Mouse (Mus musculus) ovary, postnatal 14 days (tissue): ENCODE results near the gene Gatb.

Experiments used
- DNase-seq: peaks from one replicate; pipeline ENCODE4 v3.0.0; 2022; ENCODE audit warnings: low spot score

Gatb gene

DNA sequence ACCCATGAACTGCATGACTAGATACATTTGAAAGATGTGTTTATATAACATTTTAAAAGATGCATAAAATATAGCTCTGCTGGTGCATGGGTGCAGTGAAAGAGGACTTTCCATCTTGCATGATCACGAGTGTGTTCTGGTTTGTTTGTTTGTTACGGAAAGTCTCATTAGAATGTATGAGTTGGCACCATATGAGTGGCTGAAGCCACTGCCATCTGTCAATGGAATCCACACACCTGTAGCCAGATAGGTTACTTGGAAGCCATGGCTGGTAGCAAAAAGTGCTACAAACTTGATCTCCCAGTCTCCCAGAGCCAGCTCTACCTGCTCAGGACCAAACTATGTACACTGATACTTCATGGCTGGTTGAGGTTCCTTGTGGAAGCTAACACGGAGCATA, 81.6 kb downstream of the Gatb start:
- DNase-seq, result no peak

DNA sequence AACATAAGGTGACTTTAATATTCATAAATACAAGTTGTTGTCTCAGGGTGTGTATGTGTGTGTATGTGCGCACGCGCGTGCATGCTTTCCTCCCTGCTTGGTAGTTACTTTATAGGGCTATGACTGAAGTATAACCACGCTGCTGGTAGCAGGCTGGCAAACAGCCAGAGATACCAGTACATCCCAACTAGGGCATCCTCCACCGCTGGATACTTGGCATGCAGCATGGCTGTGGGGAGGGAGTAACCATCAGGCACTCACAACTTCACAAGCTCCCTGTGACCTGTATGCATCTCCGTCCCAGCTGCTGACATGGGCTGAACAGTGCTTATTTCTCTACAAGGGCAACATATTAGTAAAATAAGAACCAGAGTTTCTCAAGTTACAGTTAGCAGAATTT, 85.8 kb downstream of the Gatb start:
- no peak for DNase-seq

DNA sequence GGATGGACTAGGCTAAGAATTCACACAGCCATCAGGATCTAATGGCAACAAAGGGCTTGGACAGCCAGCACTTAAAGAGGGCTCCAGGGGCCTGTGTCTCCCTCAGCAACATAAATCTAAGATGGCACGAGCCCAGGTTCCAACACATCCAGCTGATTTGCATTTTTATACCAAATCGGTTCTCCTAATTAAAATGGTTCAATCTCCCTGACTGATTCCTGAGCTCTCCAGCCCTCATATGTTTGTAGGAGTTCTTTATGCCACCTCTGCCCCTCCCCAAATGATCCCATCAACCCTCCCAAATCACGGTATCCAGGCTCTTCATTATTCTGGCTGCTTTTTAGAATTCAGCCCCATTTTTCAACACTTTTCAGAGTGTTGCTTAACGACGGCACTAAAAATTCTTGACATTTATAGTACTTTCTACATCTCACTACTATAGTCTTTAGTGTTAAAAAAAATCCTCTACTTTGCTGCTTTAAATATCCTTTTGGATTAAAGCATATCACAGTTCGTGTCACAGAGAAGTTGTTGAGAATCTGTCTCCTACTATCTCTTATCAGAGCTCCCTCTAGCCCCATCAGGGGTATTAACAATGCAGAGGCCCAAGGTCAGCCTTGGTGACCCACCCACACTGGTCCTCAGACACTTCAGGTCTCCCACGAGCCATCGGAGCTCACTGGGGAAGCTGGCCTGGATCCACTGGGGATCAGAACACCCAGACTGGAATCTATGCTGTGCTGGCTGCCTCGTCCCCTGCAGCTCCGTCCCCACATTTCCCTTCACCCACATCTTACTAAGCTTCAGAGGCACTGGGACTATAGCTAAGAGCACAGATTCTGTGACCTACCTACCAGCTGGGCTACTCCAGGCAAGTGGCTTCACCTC, 88.3 kb downstream of the Gatb start:
- no peak for DNase-seq

DNA sequence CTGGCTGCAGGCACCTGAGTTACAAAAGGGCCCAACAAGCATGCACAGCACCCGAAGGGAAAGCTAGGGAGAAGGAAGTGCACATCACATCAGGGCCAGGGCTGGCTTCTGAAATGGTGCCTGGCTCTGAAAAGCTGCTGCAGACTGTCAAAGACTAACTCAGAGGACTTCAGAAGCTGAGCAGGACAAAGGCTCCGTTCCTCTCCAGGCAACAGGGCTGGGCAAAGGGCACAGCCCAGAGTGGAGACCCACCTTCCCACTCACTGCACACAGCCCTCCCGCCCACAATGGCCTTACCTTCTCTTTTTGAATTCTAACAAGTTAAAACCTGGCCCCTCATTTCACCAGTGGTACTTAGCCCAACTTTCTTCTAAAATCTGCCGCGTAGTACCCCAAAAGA, 89.9 kb downstream of the Gatb start:
- DNase-seq, result no peak

DNA sequence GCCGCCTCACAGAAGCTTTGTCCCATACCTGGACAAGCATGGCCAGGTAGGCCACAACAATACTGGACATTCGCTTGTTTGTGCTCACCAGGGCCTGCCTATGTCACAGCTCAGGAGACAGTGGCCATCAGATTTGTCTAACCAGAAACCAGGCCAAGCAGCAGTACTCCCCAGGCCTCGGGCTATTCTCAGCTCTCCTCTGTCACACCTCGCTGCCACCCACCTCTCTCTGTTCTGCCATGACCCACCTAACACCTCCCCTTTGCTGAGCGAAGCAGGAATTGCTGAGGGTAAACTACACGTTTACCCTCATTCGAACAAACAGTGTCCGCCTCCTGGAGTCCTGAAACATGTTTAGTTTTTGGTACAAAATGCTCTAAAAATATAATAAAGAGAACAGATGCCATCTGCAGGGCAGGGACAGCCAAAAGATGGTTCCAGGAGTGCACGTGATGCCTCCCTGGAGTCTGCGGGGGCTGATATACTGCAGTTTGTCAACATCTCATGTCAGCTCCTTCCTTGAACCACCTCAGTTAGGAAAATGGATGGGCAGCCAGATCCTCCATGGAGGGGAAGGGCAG, 90.8 kb downstream of the Gatb start:
- DNase-seq, result no peak

DNA sequence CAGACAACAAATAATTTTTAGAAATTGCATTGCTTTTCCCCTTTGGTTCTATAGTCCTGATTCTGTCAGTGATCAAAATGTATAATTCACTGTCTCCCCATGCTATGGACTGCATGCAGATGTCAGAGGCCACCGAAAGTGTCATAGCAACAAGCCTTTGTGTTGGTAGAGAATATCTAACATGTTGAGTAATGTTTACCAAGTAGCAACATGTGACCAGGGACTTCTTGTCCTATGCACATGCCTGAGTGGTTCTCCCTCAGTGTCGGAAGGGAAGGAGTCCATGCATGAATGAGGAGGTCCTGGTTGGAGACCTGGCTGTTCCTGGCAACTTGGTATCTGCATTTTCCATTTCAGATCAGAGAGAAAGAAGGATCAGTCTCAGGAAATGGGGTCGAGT, 92.2 kb downstream of the Gatb start:
- DNase-seq, result no peak

DNA sequence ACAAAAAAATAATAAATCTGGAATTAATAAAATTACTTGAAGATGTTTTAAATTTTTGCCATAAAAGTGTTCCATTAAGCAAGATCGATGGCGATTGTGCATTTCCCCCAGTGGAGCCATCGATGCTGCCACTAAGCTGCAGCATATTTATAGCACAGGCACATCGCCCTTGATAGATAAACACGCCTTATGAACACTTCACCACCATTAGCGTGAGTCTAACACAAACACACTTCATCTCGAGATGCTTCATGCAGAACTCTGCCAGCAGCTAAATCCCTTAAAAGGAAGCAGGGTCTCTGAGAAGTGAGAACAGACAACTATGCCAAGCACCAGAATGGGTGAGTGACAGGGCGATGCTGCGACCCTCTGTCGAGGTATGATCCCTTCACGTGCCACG, 92.8 kb downstream of the Gatb start:
- DNase-seq, result no peak

DNA sequence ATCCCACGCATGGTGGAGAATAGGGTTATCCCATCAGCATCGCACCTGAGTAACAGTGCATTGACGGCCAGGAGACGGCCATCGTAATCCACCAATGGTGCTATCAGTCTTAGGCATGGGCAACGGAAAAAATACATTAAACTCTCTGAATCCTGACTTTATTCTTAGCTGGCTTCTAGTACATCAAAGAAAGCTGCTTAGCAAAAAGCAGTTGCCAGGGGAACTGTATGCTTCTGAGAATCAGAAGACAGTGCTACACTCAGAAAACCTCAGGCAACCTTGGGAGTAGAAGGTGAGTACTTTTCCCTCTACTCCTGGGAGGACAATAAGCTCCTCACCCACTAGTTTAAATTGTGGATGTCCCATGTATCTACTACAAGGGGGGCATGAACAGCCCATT, 93.8 kb downstream of the Gatb start:
- no peak for DNase-seq

DNA sequence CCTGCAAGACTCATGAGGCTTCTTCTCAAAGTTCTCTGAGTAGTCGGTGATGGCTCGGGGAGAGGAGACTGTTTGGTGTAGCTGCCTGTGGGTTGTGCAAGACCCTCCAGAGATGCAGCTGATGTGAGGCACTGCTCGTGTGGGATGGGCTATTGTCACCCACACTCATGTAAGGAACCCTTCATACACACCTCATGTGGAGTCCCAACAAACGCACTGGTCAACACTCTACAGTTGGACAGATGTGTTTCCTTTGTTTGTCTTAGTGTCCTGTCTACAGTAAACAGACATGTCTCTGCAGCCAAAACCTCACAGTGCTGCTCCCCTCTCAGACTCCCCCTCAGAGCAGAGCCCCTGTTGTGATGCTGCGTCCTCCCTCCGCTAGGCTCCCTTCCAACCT, 95.9 kb downstream of the Gatb start:
- no peak for DNase-seq

DNA sequence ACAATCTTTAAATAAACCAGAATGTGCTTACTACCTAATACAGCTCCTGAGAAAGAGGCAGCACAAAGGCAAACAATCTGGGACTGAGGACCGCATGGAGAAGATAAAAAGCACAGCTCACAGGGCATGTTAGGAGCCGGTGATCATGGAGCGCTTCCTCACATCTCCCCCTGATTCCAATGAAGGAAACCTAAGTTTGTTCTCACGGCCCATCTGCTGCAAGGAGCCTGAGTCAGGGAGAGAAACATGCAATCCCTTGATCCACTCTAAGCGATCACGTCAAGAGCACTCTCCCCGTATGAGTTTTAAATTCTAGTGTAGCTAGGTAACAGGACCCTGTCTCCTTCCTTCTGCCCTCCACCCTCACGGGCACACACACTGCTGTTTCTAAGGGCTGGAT, 103.2 kb downstream of the Gatb start:
- no peak for DNase-seq

DNA sequence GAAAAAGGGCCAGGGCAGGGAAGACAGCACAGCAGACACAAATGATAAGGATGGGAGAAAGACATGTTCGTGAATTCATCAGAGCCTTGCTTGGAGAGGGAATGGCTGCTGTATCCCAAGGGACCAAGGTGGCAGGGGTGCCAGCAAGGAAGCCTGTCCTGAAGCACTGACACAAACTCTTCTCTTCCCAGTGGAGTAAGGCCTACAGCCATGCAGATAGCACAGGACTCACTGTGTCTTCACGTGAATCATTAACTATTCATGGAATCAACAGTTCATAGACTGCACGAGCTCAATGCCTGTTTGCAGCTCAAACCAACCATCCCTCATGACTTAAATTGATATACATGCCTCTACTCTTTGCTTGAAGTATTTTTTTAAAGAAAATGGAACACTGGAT, 104.0 kb downstream of the Gatb start:
- DNase-seq, result no peak

DNA sequence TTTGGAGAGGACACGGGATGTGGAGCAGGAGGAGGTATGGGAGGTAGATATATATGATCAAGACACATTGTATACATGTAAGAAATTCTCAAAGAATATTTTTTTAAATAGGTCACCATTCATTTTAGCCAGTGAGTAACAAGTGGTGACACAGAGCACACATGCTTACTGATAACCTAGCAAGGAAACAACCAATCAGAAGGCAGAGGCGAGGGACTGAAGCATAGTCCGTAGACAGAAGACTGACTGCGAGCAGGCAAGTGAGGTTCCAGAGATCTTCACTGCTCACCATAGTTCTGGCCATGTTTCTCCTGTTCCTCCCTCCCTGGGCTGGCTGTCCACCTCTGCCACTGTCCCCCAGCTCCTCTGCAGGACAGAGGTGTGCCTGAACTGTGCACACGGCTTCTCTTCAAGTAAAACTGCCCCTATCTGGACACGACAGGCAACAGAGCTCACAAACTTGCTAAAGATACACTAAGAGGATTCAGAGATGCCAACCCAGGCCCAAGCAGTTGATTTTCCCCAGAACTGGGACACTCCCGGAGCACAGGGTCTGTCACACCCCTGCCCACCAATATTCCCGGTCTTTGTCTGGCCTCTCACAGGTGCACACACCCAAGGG, 105.5 kb downstream of the Gatb start:
- no peak for DNase-seq

DNA sequence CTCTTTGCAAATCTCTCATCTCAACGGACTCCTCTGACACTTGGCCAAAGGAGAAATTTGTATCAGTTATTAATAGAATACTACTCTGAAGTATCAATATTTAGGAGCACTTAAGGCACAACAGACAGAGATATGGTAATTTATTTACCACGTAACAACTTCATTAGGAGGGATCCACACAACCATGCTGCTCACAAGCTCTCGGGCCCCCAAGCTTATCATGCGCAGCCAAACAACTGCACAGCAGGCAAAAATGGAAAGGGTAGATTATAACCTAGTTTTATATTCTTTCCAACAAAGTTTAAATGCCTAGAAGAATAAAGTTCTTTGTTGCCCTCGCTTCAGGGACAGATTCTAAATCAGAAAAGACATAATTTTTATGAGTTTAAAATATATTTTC, 106.0 kb downstream of the Gatb start:
- no peak for DNase-seq

DNA sequence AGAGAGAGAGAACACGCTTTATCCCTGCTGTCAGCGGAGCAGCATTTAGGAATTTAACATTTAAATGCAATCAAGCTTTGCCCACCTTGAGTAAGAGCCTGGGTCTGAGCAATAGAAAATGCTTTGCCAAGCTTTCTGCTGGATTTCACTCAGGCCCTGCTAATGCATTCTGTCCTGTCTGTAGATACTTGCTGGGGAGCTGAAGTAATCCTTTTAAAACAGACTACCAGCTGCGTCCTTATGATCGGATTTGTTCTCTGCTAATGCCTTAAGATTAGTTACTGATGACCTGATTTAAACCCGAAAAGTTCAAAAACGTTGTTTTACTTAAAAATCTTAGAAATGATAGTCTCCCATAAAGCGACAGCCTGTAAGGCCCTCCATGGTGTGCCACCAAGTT, 107.2 kb downstream of the Gatb start:
- DNase-seq, result no peak

DNA sequence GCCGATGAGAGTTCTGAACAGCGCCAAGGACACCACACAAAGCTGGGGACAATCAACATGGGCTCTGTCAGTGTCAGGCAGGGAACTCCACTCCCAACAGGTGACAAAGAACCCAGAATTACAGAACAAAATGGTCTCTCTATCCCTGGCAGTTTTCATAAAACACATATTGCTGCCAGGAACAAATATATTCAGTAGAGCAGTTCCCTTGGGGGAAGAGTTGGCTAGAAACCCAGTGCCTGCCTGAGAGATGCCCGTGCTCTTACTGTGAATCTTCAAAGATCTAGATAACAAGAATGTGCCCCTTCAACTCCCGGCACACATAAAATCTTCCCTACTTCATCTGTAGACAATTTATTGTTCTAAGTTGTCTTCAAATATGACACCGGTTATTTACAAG, 109.7 kb downstream of the Gatb start:
- no peak for DNase-seq

DNA sequence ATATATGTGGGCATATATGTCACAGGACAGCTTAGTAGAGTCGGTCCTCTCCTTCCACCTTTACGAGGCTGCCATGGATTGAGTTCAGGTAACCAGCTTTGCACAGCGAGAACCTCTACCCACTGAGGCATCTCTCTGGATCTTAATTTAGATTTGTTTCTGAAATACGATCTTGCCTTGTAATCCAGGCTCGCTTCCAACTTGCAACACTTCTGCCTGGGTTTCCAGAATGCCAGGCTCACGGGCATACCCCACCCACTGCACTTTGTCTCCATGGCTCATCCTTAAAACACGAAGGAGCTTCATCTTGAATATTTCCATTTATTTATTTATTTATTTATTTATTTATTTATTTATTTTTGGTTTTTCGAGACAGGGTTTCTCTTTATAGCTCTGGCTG, 111.4 kb downstream of the Gatb start:
- no peak for DNase-seq

DNA sequence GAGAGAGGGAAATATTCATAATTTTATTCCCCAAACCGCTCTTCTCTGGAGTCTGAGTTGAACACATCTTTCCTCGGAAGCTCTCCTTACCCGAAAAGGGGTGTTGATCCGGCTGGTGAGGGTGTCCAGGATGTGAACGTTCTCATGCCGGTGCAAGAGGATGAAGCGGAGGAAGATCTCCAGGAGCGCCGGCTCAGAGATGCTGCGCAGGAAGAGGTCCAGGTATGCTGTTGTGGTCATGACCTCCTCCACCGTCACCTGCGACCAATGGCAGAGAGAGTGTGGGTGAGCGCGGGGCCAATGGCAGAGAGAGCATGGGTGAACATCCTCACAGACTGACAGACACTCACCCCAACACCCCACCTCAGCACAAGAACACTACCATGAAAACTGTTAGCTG, 114.4 kb downstream of the Gatb start:
- DNase-seq, result no peak

DNA sequence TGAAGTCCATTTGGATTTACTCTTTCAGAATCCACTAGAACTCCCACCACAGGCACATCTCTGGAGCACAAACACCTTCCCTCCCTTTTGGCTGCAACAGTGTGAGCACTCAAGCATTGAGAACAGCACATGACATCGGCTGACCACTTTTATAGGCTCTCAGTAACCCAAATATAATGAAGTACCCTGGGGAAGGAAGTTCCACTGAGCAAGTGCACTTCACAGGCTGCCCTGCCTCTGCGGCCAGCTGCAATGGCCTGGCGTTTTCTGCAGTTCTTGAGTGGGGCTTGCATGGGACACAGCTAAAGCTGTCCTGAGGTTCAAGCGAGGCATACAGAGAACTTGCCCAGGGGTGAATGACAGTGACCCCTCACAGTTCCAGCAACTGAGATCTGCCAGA, 117.2 kb downstream of the Gatb start:
- DNase-seq, result no peak

DNA sequence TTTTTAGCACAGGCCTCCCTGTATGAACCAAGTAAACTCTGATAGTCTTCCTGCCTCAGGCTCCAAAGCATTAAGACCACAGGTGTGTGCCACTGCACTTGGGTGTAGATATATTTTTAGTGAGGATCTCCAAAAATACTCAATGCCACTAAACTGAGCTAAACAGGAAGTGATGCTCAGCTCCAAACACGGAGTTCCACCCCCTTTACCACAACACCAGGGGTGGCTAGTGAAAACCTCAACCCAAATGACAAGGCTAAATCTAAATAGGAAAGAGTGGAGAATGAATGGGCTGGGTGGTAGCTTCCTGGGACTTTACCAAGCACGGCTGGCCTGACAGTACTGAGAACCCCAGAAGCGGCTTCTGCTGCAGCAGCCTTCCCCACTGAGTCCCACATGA, 119.1 kb downstream of the Gatb start:
- DNase-seq, result no peak

DNA sequence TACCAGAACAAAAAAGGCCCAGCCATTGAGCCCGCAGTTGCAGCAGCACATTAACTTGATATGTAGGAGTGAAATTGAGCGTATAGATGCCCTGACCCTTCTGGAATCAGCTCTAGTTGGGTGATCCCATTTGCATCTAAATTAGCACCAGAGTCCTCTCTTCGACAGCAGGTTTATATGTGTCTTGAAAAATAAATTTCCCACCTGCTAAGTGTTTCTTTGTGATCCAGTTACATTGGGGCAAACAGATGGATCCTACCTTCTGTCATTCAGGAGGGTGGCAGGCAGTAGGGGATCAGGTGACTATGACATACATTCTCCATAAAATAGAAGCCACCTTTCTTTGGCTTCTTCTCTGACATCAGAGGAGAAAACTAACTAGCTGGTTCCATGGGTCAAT, 121.1 kb downstream of the Gatb start:
- no peak for DNase-seq

DNA sequence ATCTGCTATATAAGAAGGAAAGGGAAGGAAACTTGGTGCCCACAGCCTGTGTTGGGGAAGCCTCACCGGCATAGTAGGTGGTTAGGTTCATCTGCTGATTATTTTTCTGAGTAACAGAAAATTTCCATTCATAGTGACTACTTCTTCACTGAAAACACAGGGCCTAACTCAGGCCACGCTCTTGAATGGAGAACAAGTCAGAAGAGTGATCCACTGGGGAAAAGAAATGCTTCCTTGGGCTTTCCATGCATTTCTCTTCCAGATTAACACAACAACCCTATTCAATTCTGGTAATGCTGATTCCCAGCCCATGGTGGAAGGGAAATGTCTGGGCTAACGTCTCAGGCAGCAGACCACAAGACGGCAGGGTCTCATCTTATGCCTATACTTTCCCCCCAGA, 124.6 kb downstream of the Gatb start:
- DNase-seq, result no peak

DNA sequence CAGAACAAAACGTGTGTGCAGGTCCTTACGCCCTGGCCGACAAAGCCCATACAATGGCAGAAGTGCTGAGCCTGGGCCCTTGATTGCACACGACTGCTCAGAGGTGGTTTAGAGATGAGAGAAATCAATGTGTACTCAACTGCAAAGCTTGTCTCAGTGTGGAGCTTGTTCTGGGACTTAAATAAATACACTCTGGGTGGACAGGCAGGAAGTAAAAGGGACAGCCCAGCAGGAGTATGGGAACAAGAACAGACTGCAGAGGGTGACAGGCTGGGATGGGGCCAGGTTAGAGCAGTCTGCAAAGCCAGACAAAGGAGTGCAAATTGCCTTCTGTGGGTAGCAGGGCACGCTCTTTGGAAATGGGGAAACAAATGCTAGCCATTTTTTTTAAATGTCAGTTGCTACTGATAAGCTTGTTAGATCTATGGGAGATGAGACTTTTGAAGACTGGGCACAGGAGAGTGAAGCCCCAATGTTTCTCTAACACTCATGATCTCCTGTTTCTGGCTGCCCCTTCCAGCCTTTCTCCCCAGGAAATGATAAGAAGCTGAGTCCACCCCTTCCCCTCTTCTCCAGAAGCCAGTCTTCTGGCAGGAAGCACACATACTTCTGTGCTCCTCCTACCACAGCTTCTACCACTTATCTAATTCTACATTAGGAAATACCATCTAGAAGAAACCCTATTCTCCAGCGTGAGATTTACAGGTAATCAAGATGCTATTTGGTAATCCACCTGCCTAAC, 129.4 kb downstream of the Gatb start:
- DNase-seq, result no peak
